Mouse (Mus musculus) cortical plate, adult 2 months (tissue): ENCODE measurements around the gene Ghrhr. TPM values are rescaled to one million over a fixed set of nuclear protein-coding genes. Genes with fewer than 3 reads are reported as not detected.

Source experiments
- H3K27ac ChIP-seq: fragments of 200-500 bp; 2 replicates; pipeline ENCODE4 v1.5.1; 2012; ENCODE audit warnings: low read length, control low read depth, inconsistent platforms; ENCODE audit not compliant: insufficient read depth
- H3K4me1 ChIP-seq: fragments of 200-500 bp; 2 replicates; pipeline ENCODE4 v1.6.1; 2011; ENCODE audit warnings: low read length; ENCODE audit not compliant: control insufficient read depth, insufficient read depth
- H3K4me3 ChIP-seq: fragments of 200-500 bp; 2 replicates; pipeline ENCODE4 v1.5.1; 2011; ENCODE audit warnings: mild to moderate bottlenecking, low read length, control low read depth; ENCODE audit not compliant: insufficient read depth
- CTCF ChIP-seq: fragments of 200-500 bp; IDR thresholded peaks from 2 replicates; pipeline ENCODE4 v1.5.1; 2011; ENCODE audit warnings: mild to moderate bottlenecking, control low read depth, low read length; ENCODE audit not compliant: insufficient read depth; ENCODE audit errors: extremely low read depth
- POLR2A ChIP-seq: fragments of 200-500 bp; IDR thresholded peaks from 2 replicates; pipeline ENCODE4 v1.6.1; 2011; ENCODE audit warnings: mild to moderate bottlenecking, low read length, control low read depth; ENCODE audit not compliant: insufficient read depth; ENCODE audit errors: extremely low read depth
- polyA plus RNA-seq: library from polyadenylated mRNA; depleted of rRNA; stranded (reverse); fragments of >200 nt; gene quantifications from 2 replicates; pipeline ENCODE4 v1.2.3, GENCODE M21; 2012; rRNA removed

Ghrhr gene
- polyA plus RNA-seq, 1 experiment: 0.06 TPM

DNA sequence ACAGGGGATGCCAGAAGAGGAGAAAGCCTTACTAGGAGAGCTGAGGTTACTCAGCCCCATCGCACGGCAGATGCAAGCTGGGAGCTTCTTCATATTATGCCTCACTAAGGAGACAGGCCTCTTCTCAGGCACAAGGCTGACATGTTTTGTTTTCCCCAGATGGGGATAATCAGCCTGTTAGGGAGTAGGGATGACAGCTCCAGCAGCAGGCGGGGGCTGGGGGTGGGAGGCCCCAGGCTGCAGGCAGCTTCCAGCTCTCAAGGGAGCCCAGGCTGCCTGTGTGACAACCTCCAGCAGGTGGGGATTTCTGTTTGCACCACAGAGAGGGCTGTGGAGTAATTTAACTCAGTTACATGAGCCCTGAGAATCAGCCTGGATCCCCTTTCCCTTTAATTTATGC is 58.3 kb downstream of the Ghrhr start:
- Histone ChIP-seq H3K27ac (no peak overlapping the region), H3K4me3 (no peak overlapping the region), H3K4me1 (peaks cover 1% of the 10 kb centered on the region; the same call in 1 of the 2 replicates)
- no peak for TF ChIP-seq CTCF

- Histone ChIP-seq H3K4me3 (no peak overlapping the region), H3K4me1 (peaks cover 1% of the 10 kb centered on the region; the same call in 1 of the 2 replicates), H3K27ac (no peak overlapping the region)
- TF ChIP-seq POLR2A (no peak), CTCF (no peak)
These were observed 59.4 kb downstream of the Ghrhr start for GRCm38 (mm10) chr6:55435266-55436159.

DNA sequence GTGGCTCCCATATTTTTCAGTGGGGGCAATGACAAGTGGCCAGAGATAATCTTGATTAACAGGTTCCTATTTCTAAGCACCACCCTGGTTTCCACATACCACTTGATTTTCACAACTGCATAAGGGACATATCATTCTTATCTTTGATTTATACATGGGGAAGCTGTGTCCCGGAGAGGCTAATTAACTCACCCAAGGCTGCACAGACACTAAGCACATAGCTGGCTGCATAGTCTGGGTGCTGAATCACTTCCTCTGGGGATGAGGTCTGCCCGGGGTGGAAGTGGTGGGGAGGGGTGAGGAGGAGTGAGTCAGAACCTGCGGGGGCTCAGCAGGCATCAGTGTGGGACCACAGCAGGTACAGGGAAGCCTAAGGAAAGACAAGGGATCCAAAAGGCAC is 61.8 kb downstream of the Ghrhr start:
- no peak for TF ChIP-seq CTCF
- TF ChIP-seq POLR2A: no peak
- H3K4me3 ChIP-seq: no peak overlapping the region
- peaks cover 1% of the 10 kb centered on the region; the same call in 1 of the 2 replicates for H3K4me1 ChIP-seq
- H3K27ac ChIP-seq: no peak overlapping the region

Other genes with a start within 250 kb of the Ghrhr start
- gene Crhr2, start 243.3 kb upstream of the Ghrhr start, polyA plus RNA-seq: 2.0 and 2.3 TPM in 2 replicates
- 3.5 TPM in 2 replicates for gene Inmt, start 201.3 kb upstream of the Ghrhr start, polyA plus RNA-seq
- 7.2 and 9.9 TPM in 2 replicates for gene Mindy4, start 172.9 kb upstream of the Ghrhr start, polyA plus RNA-seq
- gene Aqp1, start 39.9 kb upstream of the Ghrhr start, polyA plus RNA-seq: 0.64 and 0.98 TPM in 2 replicates
- gene Adcyap1r1, start 75.7 kb downstream of the Ghrhr start, polyA plus RNA-seq: 84.4 and 87.0 TPM in 2 replicates